Mouse (Mus musculus) gastrocnemius, postnatal 14 days (tissue): ENCODE measurements around the gene Gm49393. TPM values are rescaled to one million over a fixed set of nuclear protein-coding genes. Genes with fewer than 3 reads are reported as not detected.

Experiments
- DNase-seq: peaks from one replicate; pipeline ENCODE4 v3.0.0; 2021; ENCODE audit warnings: mixed read lengths
- intact Hi-C: fragments of 180-260 bp; cut with DNase I; formaldehyde crosslinking; loops from one replicate; pipeline ENCODE4 v1.15.1; 2025; ENCODE audit warnings: low total_unique reads
- total RNA-seq, 2 experiments: library from RNA; stranded (reverse); gene quantifications; 2 replicates each; pipeline ENCODE4 v1.2.3; 2021

The Gm49393 gene
- total RNA-seq, 2 experiments from 2014 or later, result not detected

- intact Hi-C loops, result no loop called here
These were observed 121.7 kb downstream of the Gm49393 start for GRCm38 (mm10) chr13:60813722-60814121.

GRCm38 (mm10) chr13:60812768-60813167 lies 122.6 kb downstream of the Gm49393 start:
- DNase-seq, result no peak
- intact Hi-C loops, result no loop called here

More at GRCm38 (mm10) chr13:60813722-60814121, 121.7 kb downstream of the Gm49393 start:
- no peak for DNase-seq

- no peak for DNase-seq
- intact Hi-C loops, result no loop called here
These were observed 125.7 kb downstream of the Gm49393 start for GRCm38 (mm10) chr13:60809690-60810089.

Other genes starting within 250 kb of the Gm49393 start
- gene BC051665, start 149.2 kb downstream of the Gm49393 start, total RNA-seq, result not detected
- gene Ctsll3, start 132.7 kb downstream of the Gm49393 start, total RNA-seq, result not detected
- under 1 TPM in 1 of 2 experiments, not detected in 1; 0.51 TPM for gene 4930486L24Rik, start 71.1 kb downstream of the Gm49393 start, total RNA-seq
- under 1 TPM in 1 of 2 experiments, not detected in 1; 0.66 TPM for gene Gm49392, start 38.7 kb downstream of the Gm49393 start, total RNA-seq
- gene Ctla2b, start 38.1 kb downstream of the Gm49393 start, total RNA-seq, result 1 to 10 TPM; 2.0 to 3.8 TPM
- not detected for gene Tpbpb, start 30.7 kb downstream of the Gm49393 start, total RNA-seq
- 1 to 10 TPM in 1 of 2 experiments, under 1 TPM in 1; 0.76 to 2.7 TPM for gene Gm49391, start 981 bp upstream of the Gm49393 start, total RNA-seq
- gene Ctla2a, start 1.0 kb upstream of the Gm49393 start, total RNA-seq, result 10 to 100 TPM; 24.7 to 73.3 TPM
- not detected for gene Tpbpa, start 6.4 kb upstream of the Gm49393 start, total RNA-seq
- gene Ctsj, start 70.4 kb upstream of the Gm49393 start, total RNA-seq, result not detected
- gene Ctsq, start 105.0 kb upstream of the Gm49393 start, total RNA-seq, result not detected
- not detected for gene Ctsr, start 228.7 kb upstream of the Gm49393 start, total RNA-seq